Mouse (Mus musculus): ENCODE results near the gene Sh2d7. TPM values are rescaled to one million over a fixed set of nuclear protein-coding genes. Genes with fewer than 3 reads are reported as not detected.

Gene Sh2d7
- total RNA-seq, 1 experiment: 0.18 TPM

- in situ Hi-C loops (cut with MboI; ENCODE audit: low sequenced_read_pairs in 2 of 2, unreplicated experiment in 2 of 2): no loop called here
- Histone ChIP-seq H3K27ac (ENCODE audit: insufficient read depth, low read depth, low read length, poor library complexity, severe bottlenecking) (no peak overlapping the region), H3K36me3 (ENCODE audit: control insufficient read depth, insufficient read depth, low read length, poor library complexity, severe bottlenecking) (no peaks in the 10 kb centered on the region), H3K4me3 (ENCODE audit: insufficient read depth in 1 of 2, low read depth in 1 of 2, low read length in 2 of 2, poor library complexity in 1 of 2, severe bottlenecking in 1 of 2) (no peak overlapping the region), H3K4me1 (ENCODE audit: control insufficient read depth in 2 of 2, insufficient read depth in 2 of 2, low read length in 2 of 2, poor library complexity in 1 of 2) (peaks cover 0 to 2% of the 10 kb centered on the region in 2 experiments; a peak in 1 of 4 replicates), H3K9me3 (ENCODE audit: control insufficient read depth, insufficient read depth, low read depth, low read length) (no peaks in the 10 kb centered on the region), H3K9ac (ENCODE audit: insufficient read depth, low read depth, low read length, poor library complexity, severe bottlenecking) (no peak overlapping the region)
- no peak for DNase-seq (ENCODE audit: low read depth, low spot score)
- no peak for TF ChIP-seq ZC3H11A (IDR thresholded peaks at IDR 0.05; ENCODE audit: borderline replicate concordance, low read depth, low read length)
- TF ChIP-seq CHD2 (IDR thresholded peaks at IDR 0.05; ENCODE audit: low read depth, low read length): no peak
- no peak for TF ChIP-seq ZNF384 (IDR thresholded peaks at IDR 0.05; ENCODE audit: low read depth, low read length)
- TF ChIP-seq MAFK (IDR thresholded peaks at IDR 0.05; ENCODE audit: insufficient read depth, low read depth, low read length): no peak
- no peak for TF ChIP-seq HCFC1 (IDR thresholded peaks at IDR 0.05; ENCODE audit: borderline replicate concordance, insufficient read depth, low read length)
These were observed 1.8 kb upstream of the Sh2d7 start for GRCm38 (mm10) chr9:54537030-54537429.

GRCm38 (mm10) chr9:54537480-54537879 lies 1.3 kb upstream of the Sh2d7 start:
- H3K36me3 ChIP-seq (ENCODE audit: control insufficient read depth, insufficient read depth, low read length, poor library complexity, severe bottlenecking): no peaks in the 10 kb centered on the region
- H3K4me3 ChIP-seq (ENCODE audit: insufficient read depth in 1 of 2, low read depth in 1 of 2, low read length in 2 of 2, poor library complexity in 1 of 2, severe bottlenecking in 1 of 2): no peak overlapping the region
- no peak overlapping the region for H3K27ac ChIP-seq (ENCODE audit: insufficient read depth, low read depth, low read length, poor library complexity, severe bottlenecking)
- in situ Hi-C loops (cut with MboI; ENCODE audit: low sequenced_read_pairs in 2 of 2, unreplicated experiment in 2 of 2): no loop called here
- H3K4me1 ChIP-seq (ENCODE audit: control insufficient read depth in 2 of 2, insufficient read depth in 2 of 2, low read length in 2 of 2, poor library complexity in 1 of 2): peaks cover 0 to 2% of the 10 kb centered on the region in 2 experiments; a peak in 1 of 4 replicates
- no peaks in the 10 kb centered on the region for H3K9me3 ChIP-seq (ENCODE audit: control insufficient read depth, insufficient read depth, low read depth, low read length)
- no peak overlapping the region for H3K9ac ChIP-seq (ENCODE audit: insufficient read depth, low read depth, low read length, poor library complexity, severe bottlenecking)
- TF ChIP-seq MAFK (IDR thresholded peaks at IDR 0.05; ENCODE audit: insufficient read depth, low read depth, low read length) (no peak), ZNF384 (IDR thresholded peaks at IDR 0.05; ENCODE audit: low read depth, low read length) (no peak), CHD2 (IDR thresholded peaks at IDR 0.05; ENCODE audit: low read depth, low read length) (no peak), HCFC1 (IDR thresholded peaks at IDR 0.05; ENCODE audit: borderline replicate concordance, insufficient read depth, low read length) (no peak), ZC3H11A (IDR thresholded peaks at IDR 0.05; ENCODE audit: borderline replicate concordance, low read depth, low read length) (no peak)
- no peak for DNase-seq (ENCODE audit: low read depth, low spot score)

DNA sequence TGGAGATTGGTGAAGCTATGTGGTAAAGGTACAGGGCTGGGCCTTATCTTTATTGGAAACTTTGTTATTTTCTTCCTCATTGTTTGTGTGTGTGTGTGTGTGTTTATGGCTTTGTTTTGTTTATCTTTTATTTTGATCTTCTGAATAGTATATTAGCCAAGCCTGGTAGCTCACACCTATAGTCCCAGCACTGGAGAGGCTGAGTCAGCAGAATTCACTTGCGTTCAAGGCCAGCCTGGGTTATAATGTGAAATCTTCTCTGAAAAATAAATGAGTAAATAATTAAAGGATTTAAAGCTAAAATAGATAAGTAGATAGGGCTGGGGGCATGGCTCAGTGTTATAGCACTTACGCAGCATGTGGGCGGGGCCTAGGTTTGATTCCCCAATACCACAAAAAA lies 540 bp upstream of the Sh2d7 start:
- no peak overlapping the region for H3K4me3 ChIP-seq (ENCODE audit: insufficient read depth in 1 of 2, low read depth in 1 of 2, low read length in 2 of 2, poor library complexity in 1 of 2, severe bottlenecking in 1 of 2)
- H3K9ac ChIP-seq (ENCODE audit: insufficient read depth, low read depth, low read length, poor library complexity, severe bottlenecking): no peak overlapping the region
- H3K9me3 ChIP-seq (ENCODE audit: control insufficient read depth, insufficient read depth, low read depth, low read length): no peaks in the 10 kb centered on the region
- no peak for DNase-seq (ENCODE audit: low read depth, low spot score)
- TF ChIP-seq MAFK (IDR thresholded peaks at IDR 0.05; ENCODE audit: insufficient read depth, low read depth, low read length): peak; percentile 86
- no peak for TF ChIP-seq ZC3H11A (IDR thresholded peaks at IDR 0.05; ENCODE audit: borderline replicate concordance, low read depth, low read length)
- in situ Hi-C loops (cut with MboI; ENCODE audit: low sequenced_read_pairs in 2 of 2, unreplicated experiment in 2 of 2): no loop called here
- H3K4me1 ChIP-seq (ENCODE audit: control insufficient read depth in 2 of 2, insufficient read depth in 2 of 2, low read length in 2 of 2, poor library complexity in 1 of 2): peaks cover 0 to 2% of the 10 kb centered on the region in 2 experiments; a peak in 1 of 4 replicates
- H3K36me3 ChIP-seq (ENCODE audit: control insufficient read depth, insufficient read depth, low read length, poor library complexity, severe bottlenecking): no peaks in the 10 kb centered on the region
- no peak overlapping the region for H3K27ac ChIP-seq (ENCODE audit: insufficient read depth, low read depth, low read length, poor library complexity, severe bottlenecking)

DNA sequence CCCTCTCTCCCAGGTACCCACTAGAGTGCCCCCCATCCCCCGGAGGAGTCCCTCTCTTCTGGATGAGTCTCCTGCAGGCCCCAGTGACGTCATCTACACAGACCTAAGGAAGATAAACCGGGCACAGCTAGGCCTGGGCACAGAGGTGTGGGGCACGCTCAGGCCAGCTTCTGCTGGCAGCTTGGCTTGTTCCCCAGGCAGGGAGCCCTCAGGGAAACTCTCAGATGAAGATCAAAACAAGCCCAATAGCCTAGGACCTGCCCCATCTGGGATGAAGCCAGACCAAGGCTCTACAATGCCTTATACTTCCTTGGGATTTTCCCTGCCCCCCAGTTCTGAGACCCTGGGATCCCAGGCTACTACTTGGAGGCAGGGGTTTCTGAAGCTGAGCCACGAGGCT lies 2.0 kb downstream of the Sh2d7 start:
- no peak for TF ChIP-seq HCFC1 (IDR thresholded peaks at IDR 0.05; ENCODE audit: borderline replicate concordance, insufficient read depth, low read length)
- TF ChIP-seq MAFK (IDR thresholded peaks at IDR 0.05; ENCODE audit: insufficient read depth, low read depth, low read length): no peak
- in situ Hi-C loops (cut with MboI; ENCODE audit: low sequenced_read_pairs in 2 of 2, unreplicated experiment in 2 of 2): no loop called here
- no peak for DNase-seq (ENCODE audit: low read depth, low spot score)

DNA sequence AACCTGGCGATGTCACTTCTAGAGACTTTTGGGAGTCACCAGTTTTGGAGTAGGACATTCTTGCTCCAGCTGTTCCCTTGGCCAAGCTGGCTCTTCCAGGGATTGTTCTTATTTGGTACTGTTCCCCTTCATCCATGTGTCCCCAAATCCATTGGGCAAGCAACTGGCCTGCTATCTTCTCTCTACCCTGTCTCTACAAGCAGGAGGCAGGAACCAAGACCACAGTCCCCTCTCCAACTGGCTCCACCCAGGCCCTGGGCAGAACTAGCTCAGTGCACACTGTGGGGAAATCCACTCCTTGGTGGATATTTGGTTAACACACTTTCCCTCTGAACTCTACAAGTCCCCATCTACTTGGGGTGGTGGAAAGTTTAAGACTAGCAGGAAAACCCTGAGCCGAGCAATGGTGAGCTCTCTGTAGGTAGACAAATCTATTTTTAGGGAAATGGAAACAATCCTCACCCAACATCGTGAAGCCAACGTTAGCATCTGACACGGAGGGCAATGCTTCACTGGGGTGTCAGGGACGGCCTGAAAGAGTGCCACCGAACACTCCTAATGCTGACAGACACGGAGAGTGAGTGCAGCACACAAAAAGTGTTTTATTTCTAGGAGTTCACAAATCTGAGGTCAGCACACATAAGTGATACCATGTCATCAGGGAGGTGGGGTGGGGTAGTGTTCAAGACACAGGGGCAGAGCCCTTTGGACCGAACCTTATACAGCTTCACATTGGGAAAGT lies 5.6 kb downstream of the Sh2d7 start:
- no peak overlapping the region for H3K4me3 ChIP-seq (ENCODE audit: insufficient read depth in 1 of 2, low read depth in 1 of 2, low read length in 2 of 2, poor library complexity in 1 of 2, severe bottlenecking in 1 of 2)
- in situ Hi-C loops (cut with MboI; ENCODE audit: low sequenced_read_pairs in 2 of 2, unreplicated experiment in 2 of 2): no loop called here
- TF ChIP-seq HCFC1 (IDR thresholded peaks at IDR 0.05; ENCODE audit: borderline replicate concordance, insufficient read depth, low read length) (no peak), MAFK (IDR thresholded peaks at IDR 0.05; ENCODE audit: insufficient read depth, low read depth, low read length) (no peak), CHD2 (IDR thresholded peaks at IDR 0.05; ENCODE audit: low read depth, low read length) (no peak), ZC3H11A (IDR thresholded peaks at IDR 0.05; ENCODE audit: borderline replicate concordance, low read depth, low read length) (no peak), ZNF384 (IDR thresholded peaks at IDR 0.05; ENCODE audit: low read depth, low read length) (no peak)

More for the DNA sequence above, 2.0 kb downstream of the Sh2d7 start:
- Histone ChIP-seq H3K4me3 (ENCODE audit: insufficient read depth in 1 of 2, low read depth in 1 of 2, low read length in 2 of 2, poor library complexity in 1 of 2, severe bottlenecking in 1 of 2) (no peak overlapping the region), H3K9ac (ENCODE audit: insufficient read depth, low read depth, low read length, poor library complexity, severe bottlenecking) (no peak overlapping the region), H3K36me3 (ENCODE audit: control insufficient read depth, insufficient read depth, low read length, poor library complexity, severe bottlenecking) (no peaks in the 10 kb centered on the region), H3K9me3 (ENCODE audit: control insufficient read depth, insufficient read depth, low read depth, low read length) (no peaks in the 10 kb centered on the region), H3K4me1 (ENCODE audit: control insufficient read depth in 2 of 2, insufficient read depth in 2 of 2, low read length in 2 of 2, poor library complexity in 1 of 2) (peaks cover 0 to 2% of the 10 kb centered on the region in 2 experiments; a peak in 1 of 4 replicates), H3K27ac (ENCODE audit: insufficient read depth, low read depth, low read length, poor library complexity, severe bottlenecking) (no peak overlapping the region)

More for the DNA sequence above, 5.6 kb downstream of the Sh2d7 start:
- no peak for DNase-seq (ENCODE audit: low read depth, low spot score)
- Histone ChIP-seq H3K9ac (ENCODE audit: insufficient read depth, low read depth, low read length, poor library complexity, severe bottlenecking) (no peak overlapping the region), H3K36me3 (ENCODE audit: control insufficient read depth, insufficient read depth, low read length, poor library complexity, severe bottlenecking) (no peaks in the 10 kb centered on the region), H3K4me1 (ENCODE audit: control insufficient read depth in 2 of 2, insufficient read depth in 2 of 2, low read length in 2 of 2, poor library complexity in 1 of 2) (no peaks in the 10 kb centered on the region), H3K9me3 (ENCODE audit: control insufficient read depth, insufficient read depth, low read depth, low read length) (no peaks in the 10 kb centered on the region), H3K27ac (ENCODE audit: insufficient read depth, low read depth, low read length, poor library complexity, severe bottlenecking) (no peak overlapping the region)
